Mouse (Mus musculus): Measurements from ENCODE around the gene Arhgap21.

DNA sequence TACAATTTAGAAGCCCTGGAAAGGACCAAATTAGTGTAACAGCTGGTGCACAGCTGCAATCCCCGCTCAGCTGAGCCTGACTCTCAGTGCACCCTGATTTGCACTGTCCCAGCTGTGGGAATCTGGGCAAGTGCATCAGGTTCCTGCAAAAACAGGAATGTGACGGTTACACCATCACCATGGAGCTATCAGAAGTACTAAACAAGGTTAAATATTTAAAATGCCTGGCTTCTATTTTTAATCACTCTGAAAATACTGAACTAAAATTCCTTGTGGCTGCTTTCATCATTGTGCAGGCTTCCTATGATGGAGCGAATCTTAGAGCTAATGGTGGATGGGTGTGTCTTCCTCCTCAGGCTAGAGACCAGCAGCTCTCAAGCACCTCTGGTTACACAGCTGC is 29.3 kb downstream of the Arhgap21 start:
- TF ChIP-seq POLR2A (IDR thresholded peaks at IDR 0.05; ENCODE audit: extremely low read depth, insufficient read depth, low read length), result no peak
- no peak for TF ChIP-seq CTCF (IDR thresholded peaks at IDR 0.05; ENCODE audit: extremely low read depth, insufficient read depth, low read length)

Measured in cortical plate, adult 2 months (tissue).